Mouse (Mus musculus) kidney, adult 2 months (tissue): ENCODE data around the gene Nhsl2. TPM values are rescaled to one million over a fixed set of nuclear protein-coding genes. Genes with fewer than 3 reads are reported as not detected.
"Not testable (repeated sequence)": the region's sequence is repeated elsewhere in the genome, so short reads cannot be mapped to it uniquely, and the experiment has no call there.

Experiments used
- DNase-seq: peaks from one replicate; pipeline ENCODE4 v3.0.0; 2021
- H3K27ac ChIP-seq: fragments of 200-500 bp; 2 replicates; pipeline ENCODE4 v1.5.1; 2012; ENCODE audit warnings: low read depth, low read length, control low read depth, inconsistent platforms; ENCODE audit not compliant: insufficient read depth
- H3K27me3 ChIP-seq: fragments of 200-500 bp; replicated peaks from 2 replicates; pipeline ENCODE4 v1.6.1; 2012; ENCODE audit warnings: mild to moderate bottlenecking, moderate library complexity, low read length, inconsistent platforms; ENCODE audit not compliant: control insufficient read depth, insufficient read depth
- H3K36me3 ChIP-seq: fragments of 200-500 bp; 2 replicates; pipeline ENCODE4 v1.6.1; 2012; ENCODE audit warnings: mild to moderate bottlenecking, moderate library complexity, low read length, inconsistent platforms; ENCODE audit not compliant: control insufficient read depth, insufficient read depth
- H3K4me1 ChIP-seq: fragments of 200-500 bp; 2 replicates; pipeline ENCODE4 v1.6.1; 2011; ENCODE audit warnings: low read length; ENCODE audit not compliant: control insufficient read depth, insufficient read depth
- H3K4me3 ChIP-seq: fragments of 200-500 bp; 2 replicates; pipeline ENCODE4 v1.5.1; 2011; ENCODE audit warnings: mild to moderate bottlenecking, low read depth, low read length, control low read depth; ENCODE audit not compliant: insufficient read depth
- CTCF ChIP-seq: fragments of 200-500 bp; conservative IDR thresholded peaks from 2 replicates; pipeline ENCODE4 v1.5.1; 2011; ENCODE audit warnings: low read depth, mild to moderate bottlenecking, control low read depth, low read length, moderate library complexity, mixed read lengths; ENCODE audit not compliant: insufficient read depth, insufficient read length
- POLR2A ChIP-seq: fragments of 200-500 bp; IDR thresholded peaks from one replicate; pipeline ENCODE4 v1.6.1; 2011; ENCODE audit warnings: low read depth, low read length, control low read depth
- WGBS: fragments of 180-500 bp; shearing (Covaris S2); methylation state at CpG from one replicate; pipeline ENCODE4 v1.1.7; 2018; 5-methylcytosine and 5-hydroxymethylcytosine counted together
- polyA plus RNA-seq: library from polyadenylated mRNA; depleted of rRNA; stranded (reverse); fragments of >200 nt; gene quantifications from 2 replicates; pipeline ENCODE4 v1.2.3, GENCODE M21; 2012

Gene Nhsl2
- polyA plus RNA-seq, 1 experiment = 4.0 TPM

DNA sequence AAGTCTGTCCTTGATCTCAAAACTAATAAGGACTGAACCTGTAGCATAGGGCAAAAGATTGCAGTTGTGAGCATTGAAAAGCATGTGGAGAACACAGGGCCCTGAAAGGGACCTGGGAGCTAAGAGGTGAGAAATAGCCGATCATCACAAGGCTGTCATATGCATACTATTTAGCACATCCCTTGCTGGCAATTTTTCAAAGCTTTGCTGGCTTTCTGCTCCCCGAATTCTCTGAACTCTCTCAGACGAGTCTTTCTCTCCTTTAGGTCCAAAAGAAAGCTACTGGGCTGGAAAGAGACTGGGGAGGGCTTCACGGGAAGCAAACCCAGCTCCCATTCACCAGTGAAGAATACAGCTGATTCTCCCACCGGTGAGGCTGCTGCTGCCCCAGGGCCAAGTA is 233.2 kb downstream of the Nhsl2 start:
- H3K36me3 ChIP-seq = no peaks in the 10 kb centered on the region
- no peak overlapping the region for H3K4me3 ChIP-seq
- no peaks in the 10 kb centered on the region; the same call in 1 of the 2 replicates for H3K4me1 ChIP-seq
- H3K27me3 ChIP-seq = no peaks in the 10 kb centered on the region
- no peak for DNase-seq
- no peak overlapping the region for H3K27ac ChIP-seq
- 45% methylated on average over 5 of the region's 5 CpGs for WGBS
- no peak for TF ChIP-seq CTCF

DNA sequence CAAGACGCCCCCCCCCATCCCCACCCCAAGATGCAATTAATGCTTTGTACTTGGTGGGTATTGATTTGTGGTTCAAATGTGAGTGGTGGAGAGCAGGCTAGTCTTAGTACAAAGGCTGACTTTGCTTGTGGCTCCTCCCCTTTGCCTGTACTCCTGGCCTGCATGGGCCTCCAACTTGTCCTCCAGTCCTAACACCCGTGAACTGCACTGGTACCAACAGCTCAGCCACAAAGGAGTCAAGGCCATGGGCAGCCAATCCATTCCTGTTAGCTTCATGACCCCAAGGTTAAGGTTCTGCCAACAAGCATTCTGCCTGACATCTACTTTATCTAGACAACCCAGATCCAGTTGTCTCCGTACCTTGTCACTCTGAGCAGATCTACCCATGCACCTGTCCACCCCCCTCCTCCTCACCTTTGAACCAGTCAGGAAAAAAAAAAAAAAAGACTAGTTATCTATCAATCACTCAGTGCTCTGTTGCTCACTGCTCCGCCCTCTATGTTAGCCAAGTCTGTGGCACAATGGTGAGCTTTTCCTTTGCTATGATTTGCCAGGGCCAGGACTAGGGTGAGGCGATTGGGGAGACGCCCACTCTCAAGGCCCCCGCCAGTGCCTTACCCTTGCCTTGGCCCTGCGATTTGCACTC is 236.7 kb downstream of the Nhsl2 start:
- Histone ChIP-seq H3K4me1 (no peaks in the 10 kb centered on the region; the same call in 1 of the 2 replicates), H3K27me3 (no peaks in the 10 kb centered on the region), H3K4me3 (no peak overlapping the region), H3K27ac (no peak overlapping the region), H3K36me3 (no peaks in the 10 kb centered on the region)
- DNase-seq = peak; percentile 69
- 71% methylated on average over 8 of the region's 8 CpGs for WGBS
- TF ChIP-seq CTCF (no peak), POLR2A (no peak)

DNA sequence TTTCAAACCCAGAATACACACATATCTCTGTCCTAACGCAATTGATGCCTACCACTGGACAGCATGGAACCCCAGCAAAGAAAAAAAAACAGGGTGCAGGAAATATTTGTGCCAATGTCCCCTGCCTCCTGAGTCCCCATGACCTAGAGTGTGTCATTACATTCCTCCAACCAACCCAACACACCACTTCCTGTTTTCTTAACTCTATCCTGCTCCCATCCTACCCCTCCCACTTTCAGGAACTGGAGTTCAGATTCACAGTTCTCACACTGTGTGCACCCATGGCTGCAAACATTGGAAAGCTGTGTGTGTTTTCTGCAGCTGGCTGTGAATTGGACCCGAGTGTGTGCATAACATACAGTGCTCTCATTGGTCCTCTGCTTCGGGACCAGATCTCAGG is 241.4 kb downstream of the Nhsl2 start:
- WGBS = 72% methylated on average over 3 of the region's 3 CpGs
- no peaks in the 10 kb centered on the region for H3K27me3 ChIP-seq
- TF ChIP-seq POLR2A = no peak
- no peak for TF ChIP-seq CTCF

DNA sequence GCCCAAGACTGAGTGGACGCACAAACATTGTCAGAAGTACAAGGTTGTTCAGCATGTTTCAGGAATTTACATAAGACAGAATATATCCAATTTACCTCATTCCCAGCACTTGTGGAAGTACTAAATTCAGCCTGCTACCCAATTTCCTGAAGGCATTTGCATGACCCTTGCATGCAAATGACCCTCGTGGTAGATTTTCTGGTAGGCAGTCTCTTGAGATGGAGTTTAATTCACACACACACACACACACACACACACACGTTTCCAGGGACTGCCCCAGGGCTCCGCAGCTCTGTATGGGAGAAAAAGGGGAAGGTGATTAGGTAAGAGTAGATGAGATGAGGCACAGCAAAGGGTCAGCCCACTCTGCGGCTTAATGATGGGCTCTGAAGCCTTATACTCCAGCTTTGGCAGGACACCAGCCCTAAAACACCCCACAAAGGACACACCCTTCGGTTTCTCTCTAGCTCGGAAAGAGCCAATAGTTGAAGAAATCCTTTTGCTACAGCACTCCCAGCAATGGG is 245.3 kb downstream of the Nhsl2 start:
- Histone ChIP-seq H3K36me3 (no peaks in the 10 kb centered on the region), H3K4me1 (no peaks in the 10 kb centered on the region), H3K27me3 (no peaks in the 10 kb centered on the region), H3K4me3 (no peak overlapping the region), H3K27ac (no peak overlapping the region)
- no peak for DNase-seq
- TF ChIP-seq CTCF = no peak
- no peak for TF ChIP-seq POLR2A
- 70% methylated on average over 7 of the region's 7 CpGs for WGBS

More for the DNA sequence above, 241.4 kb downstream of the Nhsl2 start:
- Histone ChIP-seq H3K4me1 (no peaks in the 10 kb centered on the region; the same call in 1 of the 2 replicates), H3K36me3 (no peaks in the 10 kb centered on the region), H3K4me3 (no peak overlapping the region), H3K27ac (no peak overlapping the region)
- no peak for DNase-seq

DNA sequence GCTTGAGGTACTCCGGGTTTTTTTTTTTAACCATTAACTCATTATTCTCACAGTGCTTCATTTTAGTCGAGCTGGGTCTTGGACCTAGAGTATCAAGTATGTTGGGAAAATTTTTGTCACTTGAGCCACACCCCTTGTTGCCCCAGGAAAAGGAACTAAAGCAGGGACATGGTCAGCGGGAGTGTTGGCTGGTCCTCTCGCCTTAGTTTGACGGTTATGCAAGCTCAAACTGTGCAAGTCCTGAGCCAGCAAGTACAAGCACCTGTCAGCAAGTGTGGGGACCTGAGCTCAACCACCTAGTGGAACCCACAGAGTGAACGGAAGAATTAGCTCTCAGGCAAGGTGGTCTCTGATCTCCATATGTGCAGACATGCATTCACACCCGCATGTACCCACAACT is 252.7 kb downstream of the Nhsl2 start:
- peak; percentile 11 for DNase-seq
- no peaks in the 10 kb centered on the region for H3K27me3 ChIP-seq
- no peak overlapping the region for H3K4me3 ChIP-seq
- no peaks in the 10 kb centered on the region for H3K36me3 ChIP-seq
- WGBS = 49% methylated on average over 7 of the region's 7 CpGs
- 0 out of 2 replicates have a peak, but pooled peaks cover 3% of the 10 kb centered on the region for H3K4me1 ChIP-seq
- TF ChIP-seq CTCF (no peak), POLR2A (no peak)
- H3K27ac ChIP-seq = no peak overlapping the region

DNA sequence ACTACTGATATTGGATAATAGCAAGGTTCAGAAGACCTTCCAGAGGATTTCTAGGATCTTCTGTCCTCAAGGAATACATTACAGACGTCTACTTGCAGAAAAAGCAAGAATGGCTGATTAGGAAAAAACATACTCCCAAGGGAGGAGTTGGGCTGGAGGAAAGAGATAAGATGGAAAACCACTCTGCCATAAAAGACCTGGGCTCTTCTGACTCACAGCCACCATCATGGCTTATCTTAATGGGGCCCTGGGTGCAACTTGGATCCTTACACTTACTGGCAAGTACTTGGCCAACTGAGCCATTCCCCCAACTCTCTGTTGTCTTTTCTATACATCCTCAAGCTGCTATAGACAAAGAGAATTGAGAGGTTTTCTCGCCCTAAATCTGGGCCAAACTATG is 254.6 kb downstream of the Nhsl2 start:
- H3K36me3 ChIP-seq, DNase-seq, H3K27ac ChIP-seq, H3K4me1 ChIP-seq, H3K27me3 ChIP-seq, H3K4me3 ChIP-seq: not testable (repeated sequence)
- WGBS = 88% methylated on average over 2 of the region's 2 CpGs

DNA sequence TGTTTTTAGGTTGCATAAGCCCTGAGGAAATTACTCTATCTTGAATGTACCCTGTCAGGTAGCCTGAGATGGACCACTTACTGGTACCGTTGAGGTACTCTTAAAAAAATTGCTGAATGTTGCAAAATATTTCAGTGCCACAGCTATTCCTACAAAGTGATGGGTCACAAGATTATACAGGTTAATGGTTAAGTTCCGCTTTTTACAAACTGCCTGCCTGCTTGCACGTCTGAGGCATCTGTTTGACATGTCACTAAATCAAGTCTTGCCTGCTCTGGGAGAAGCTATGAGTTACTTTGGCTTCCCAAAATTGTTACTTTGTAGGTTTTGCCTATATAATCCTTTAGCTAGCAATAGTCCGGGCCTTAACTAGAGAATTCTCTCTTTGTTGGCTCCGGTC is 260.2 kb downstream of the Nhsl2 start:
- not testable (repeated sequence) for H3K27ac ChIP-seq, H3K36me3 ChIP-seq, H3K4me1 ChIP-seq, H3K4me3 ChIP-seq, DNase-seq, H3K27me3 ChIP-seq
- WGBS = 65% methylated on average over 5 of the region's 5 CpGs
